Mouse (Mus musculus) lung, postnatal 25 days (tissue): ENCODE results near the gene Med29.

ENCODE experiments used
- DNase-seq: peaks from one replicate; pipeline ENCODE4 v3.0.0; 2022; ENCODE audit warnings: low spot score

Gene Med29

DNA sequence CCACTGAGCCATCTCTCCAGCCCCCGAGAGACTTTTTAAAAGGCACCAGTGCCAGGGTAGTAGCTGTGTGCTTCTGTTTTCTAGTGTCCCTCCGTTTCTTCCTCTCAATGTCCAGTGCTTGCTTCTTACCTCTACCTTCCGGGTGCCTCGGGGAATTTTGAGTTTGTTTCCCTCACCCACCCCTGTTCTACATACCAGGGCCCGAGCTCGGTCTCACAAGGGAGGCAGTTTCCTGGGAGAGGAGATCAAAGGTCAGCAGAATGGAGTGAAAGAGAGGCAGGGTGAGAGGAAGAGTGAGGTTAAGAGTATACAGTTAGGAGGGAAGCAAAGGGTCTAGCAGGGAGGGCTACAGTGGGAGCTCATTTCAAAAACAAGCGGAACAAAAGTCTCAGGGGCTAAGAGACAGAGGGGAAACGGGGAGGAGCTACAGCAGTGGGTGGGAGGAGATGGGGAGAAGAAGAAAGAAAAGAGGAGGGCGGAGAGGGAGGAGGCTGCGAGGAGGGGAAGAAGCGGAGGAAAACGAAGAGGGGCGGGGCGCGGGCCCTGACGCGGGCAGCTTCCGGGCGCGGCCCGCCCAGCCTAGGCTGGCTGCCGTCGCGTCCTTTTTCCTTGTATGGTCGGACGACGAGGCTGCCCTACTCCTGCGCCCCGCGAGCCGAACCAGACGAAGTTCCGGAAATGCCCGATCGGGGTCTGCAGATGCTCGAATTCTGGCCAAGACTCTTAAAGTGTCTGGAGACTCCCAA, 17.2 kb downstream of the Med29 start:
- DNase-seq, result peak; percentile 96

DNA sequence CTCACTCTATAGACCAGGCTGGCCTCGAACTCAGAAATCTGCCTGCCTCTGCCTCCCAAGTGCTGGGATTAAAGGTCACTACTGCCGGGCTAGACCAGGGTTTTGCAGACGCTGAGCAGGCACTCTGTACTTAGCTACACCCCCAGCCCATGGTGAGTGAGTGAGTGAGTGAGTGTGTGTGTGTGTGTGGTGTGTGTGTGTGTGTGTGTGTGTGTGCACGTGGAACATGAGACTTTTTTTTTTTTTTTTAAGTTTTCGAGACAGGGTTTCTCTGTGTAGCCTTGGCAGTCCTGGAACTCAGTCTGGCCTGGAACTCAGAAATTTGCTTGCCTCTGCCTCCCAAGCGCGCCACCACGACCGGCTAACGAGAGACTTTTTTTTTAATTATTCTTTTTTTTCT, 17.9 kb downstream of the Med29 start:
- no peak for DNase-seq

DNA sequence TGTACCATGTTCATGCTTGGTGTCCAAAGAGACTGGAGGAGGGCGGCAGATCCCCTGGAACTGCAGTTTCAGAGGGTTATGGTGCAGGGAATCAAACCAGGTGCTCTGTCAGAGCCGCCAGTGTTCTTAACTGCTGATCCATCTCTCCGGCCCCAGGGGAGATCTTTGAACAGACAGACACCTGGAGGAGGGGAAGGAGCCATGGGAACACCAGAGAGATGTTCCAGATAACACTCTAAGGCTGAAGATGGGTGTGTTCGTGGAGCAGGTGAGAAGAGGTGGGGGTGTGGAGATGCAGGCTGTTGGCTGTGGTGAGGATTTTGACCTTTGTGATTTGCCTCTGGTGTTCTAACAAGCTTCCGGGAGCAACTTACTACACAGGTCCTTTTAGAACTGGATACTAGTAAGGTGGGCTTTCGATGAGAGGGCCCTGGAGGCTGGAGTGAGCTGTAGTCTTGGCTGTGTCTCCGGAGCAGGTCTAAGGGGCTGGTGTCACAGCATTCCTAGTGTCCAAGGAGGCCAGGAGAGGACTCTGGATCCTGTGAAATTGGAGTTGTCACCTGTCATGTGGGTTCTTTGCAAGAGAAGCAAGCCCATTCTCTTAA, 18.5 kb downstream of the Med29 start:
- no peak for DNase-seq

DNA sequence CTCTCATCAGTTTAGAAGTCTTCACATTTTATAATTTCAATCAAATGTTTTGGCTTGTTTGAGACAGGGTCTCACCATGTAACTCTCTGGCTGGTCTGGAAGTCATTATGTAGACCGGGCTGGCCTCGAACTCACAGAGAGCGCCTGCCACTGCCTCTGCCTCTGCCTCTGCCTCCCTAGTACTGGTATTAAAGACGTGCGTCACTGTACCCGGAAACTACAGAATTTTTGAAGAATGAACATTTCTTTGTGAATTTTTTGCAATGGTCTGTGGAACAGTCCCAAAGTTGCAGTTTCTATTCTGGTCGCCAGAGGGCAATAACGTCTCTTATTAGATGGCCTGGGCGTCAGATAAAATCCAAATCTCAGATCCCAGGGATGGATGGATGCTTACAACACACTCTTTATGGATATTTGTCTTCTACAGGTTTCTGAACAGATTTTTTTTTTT, 19.4 kb downstream of the Med29 start:
- DNase-seq, result peak; percentile 89

DNA sequence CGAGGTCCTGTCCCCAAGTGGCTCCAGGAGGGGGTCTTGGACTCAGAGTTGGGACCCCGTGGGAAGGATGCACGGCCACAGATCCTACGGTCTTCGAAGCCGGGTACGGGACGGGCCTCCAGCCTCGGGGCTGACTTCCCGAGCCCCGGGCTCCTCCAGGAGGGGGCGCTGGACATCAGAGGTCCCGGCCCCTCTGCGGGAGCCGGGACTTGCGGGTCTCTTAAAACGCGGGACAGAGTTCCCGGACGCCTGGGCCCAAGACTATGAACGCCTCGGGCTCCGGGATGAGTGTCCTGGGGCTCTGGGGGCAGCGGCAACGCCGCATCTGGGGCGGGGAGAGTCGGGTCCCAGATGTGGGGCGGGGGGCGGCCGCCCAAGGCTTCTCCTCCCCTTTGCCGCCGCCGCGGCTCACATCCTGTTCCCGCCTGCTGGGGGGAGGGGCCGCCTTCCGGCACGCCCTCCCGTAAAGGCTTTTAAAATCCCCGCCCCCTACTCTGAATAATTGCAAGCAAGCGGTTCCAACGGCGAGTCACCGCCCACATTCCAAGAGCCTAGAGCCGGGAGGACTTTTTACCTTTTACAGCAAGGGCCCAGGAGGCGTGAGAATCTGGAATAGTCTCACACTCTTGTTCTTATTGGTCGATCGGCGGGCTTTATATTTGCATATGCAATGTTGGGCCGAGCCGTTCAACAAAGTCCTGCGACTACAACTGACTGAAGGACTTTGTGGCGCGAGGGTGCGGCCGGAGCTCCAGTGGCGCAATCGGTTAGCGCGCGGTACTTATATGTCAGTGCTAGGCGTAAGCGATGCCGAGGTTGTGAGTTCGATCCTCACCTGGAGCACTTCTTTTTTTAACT, 20.0 kb downstream of the Med29 start, which contains the start of gene Plekhg2:
Gene Plekhg2, minus strand, starts transcription at position 349 of the 858 bp plus-strand sequence.
- peak; percentile 99 for DNase-seq

DNA sequence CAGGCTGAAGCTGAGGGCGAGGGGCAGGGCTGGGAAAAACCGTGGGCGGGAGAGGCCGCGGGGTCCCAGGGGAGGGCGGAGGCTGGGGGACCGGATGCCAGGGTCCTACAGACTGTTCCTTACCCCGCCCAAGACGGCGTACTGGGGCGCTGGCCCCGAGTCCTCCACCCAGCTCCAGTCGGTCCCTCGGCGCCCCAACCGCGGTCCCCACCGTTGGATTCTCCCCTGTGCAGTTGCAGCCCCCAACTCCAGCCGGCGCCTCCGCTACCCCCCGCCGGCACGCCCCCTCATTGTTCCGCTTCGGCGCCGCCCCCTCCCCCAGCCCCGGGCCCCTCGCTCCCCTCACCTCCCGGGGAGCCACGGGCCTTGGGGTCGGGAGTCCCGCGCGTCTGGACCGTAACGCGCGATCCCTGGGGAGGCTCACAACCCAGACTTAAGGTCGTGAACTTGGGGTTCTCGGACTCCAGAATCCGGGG, 21.0 kb downstream of the Med29 start:
- DNase-seq, result peak; percentile 67

DNA sequence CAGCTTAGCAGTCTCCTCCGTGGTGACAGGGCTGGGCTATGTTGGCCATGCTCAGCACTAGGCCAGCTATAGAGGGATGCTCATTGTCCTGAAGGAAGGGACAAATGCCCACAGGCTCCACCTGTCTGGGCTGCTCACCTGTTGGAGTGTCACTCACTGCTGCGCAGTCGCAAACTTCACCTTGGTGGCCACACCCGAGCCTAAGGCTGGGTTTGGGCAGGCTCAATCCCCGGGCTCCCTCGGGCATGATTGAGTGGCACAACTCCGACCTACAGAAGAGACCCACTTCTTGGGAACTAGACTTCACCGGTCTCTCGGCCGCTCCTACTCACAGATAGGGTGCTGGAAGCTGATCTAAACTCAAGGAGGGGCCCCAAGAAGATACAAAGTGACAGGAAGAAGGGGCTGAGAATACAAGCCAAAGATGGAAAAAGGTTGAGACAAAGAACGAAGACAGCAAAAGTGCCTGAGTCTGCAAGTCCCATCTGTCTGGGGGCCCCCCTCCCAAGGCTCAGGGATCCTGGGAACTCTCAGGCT, 21.5 kb downstream of the Med29 start:
- peak; percentile 64 for DNase-seq

DNA sequence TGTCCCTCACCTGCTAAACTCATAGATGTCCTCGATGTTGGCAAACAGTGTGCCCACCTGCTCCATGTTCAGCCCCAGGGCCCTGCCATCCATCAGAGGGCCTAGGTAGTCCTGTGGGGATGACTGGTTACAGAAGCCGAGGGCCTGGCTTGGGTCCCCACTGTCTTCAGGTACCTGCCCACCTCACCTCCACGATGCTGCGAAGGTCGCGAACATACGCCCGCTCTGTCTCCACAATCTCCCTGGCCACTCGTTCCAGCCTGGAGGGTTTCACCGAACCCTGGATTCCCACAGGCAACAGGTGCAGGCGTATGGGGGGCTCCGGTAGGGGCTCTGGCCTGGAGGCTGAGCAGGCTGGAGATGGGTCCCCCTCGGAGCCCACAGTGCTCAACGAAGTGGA, 22.5 kb downstream of the Med29 start:
- DNase-seq, result no peak

DNA sequence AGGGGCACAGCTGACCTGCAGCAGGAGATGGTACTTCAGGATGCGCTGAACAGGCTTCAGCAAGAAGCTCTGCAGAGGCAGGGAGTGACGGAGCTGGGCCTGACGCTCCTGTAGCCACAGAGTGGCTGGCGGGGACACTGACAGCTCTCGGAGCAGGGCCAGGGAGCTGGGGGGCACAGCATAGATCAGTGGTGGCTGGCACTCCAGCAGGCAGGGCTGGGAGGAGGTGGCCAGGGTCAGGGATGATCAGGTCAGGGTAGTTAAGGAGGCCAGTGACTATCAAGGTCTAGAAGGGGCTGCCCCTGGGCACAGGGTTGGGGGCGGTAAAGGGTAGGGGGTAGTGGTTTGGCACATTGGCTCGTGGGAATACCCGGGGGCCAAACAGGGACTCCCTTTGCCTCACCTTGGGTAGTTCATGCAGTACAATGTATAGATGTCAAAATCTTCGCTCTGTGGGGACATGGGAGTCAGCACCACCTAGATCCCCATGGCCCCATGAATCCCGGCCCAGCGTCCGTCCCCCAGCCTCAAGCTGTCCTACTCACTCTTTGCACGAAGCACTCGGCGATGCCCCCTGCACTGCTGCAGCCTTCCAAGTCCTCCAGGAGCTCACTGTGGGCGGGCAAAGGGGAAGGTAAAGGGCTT, 24.1 kb downstream of the Med29 start:
- no peak for DNase-seq

DNA sequence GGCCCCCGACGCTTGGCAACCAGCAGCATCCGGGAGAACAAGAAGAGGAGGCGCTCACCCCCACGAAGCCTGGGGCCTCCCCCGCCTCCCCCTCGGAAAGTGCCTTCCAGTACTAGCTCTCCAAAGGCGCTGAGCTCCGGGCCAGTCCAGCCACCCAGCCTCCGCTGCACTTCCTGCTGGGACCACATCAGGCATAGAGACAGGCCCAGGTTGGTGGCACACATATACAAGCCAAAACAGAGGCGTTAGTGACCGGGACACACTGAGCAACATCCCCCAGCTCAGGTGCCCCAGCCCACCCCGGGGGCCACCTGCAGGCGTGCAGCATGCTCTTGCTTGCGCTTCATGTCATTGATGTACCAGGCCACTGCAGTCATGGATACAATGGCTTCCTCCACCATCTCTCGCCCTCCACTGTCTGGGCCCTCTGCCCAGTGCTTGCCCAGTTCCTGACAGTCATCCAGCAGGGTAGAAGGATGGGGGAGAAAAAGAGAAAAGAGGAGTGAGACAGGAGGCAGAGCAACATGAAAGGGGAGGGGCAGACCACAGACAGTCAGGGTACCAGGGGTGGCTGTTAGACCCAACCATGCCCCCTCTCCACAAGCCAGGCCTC, 24.7 kb downstream of the Med29 start:
- no peak for DNase-seq

DNA sequence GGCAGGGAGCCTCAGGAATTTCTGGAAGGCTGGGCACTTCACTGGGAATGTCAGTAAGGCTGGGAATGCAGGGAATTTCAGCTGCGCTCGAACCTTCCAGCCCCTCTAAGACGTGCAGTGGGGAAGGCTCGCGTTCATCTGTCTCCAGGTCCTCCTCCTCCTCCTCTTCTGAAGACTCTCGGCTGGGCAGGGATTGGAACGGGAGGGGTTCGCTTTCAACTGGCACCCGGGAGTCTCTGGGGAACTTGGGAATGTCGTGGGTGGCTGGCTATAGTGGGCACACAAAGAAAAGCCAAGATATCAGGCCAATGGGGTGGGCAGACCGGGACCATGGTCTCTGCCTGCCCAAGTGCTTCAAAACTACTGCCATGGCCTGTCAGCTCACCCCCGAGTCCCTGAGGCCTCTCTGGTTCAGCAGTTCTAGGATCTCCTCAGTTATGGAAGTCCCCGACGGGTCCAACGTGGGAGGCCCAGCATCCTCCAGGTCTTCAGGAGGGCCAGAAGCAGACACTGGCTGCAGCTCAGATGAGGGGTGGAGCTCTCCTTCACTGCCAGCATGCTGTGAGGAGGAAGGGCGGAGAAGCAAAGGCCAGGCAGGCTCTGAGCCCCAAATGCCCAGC, 30.0 kb downstream of the Med29 start:
- no peak for DNase-seq

DNA sequence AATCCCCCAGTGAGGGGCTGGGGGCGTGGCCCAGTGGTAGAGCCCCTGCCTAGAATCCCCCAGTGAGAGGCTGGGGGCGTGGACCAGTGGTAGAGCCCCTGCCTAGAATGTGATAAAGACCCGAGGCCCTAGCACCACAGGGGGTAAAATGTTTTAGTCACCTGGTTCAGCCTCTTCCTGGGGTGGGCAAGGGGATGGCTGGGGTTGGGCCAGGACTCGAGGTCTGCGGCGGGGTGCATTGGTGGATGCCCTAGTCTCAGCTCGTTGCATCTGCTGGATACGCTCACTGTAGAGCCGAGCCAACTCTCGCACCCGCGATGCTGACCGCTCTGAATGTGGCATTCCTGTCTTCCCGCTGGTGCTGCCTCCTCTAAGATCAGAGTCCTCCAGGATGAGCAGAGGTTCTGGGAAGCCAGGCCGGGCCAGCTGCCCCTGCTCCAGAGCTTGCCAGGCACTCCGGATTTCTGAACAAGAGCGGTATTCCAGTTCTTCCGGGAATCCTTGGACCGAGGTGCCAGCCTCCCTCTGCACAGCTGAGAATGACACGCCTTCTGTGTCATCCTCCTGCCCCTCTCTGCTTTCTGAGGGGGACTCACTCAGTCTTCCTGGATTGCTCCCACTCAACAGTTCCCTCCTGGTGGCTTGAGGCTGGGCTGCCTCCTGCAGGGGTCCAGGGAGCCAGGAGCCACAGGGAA, 30.7 kb downstream of the Med29 start:
- no peak for DNase-seq

DNA sequence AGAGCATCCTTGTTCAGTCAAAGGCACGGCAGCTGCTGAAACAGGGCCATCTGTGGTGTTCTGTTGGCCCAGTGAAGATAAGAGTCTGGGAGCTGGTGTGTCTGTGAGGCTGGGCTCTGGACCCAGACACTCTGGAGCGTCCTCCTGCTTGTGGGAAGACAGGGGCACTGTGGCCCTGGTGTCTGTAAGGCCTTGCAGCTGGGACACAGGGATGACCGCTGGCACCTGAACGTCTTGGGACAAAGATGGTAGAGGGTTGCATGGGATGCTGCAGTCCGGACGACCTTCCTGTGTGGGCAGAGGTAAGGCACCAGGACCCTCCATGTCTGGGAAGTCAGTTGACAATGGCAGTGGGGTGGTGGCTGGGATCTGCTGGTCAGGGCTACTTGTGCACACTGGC, 32.2 kb downstream of the Med29 start:
- DNase-seq, result no peak

DNA sequence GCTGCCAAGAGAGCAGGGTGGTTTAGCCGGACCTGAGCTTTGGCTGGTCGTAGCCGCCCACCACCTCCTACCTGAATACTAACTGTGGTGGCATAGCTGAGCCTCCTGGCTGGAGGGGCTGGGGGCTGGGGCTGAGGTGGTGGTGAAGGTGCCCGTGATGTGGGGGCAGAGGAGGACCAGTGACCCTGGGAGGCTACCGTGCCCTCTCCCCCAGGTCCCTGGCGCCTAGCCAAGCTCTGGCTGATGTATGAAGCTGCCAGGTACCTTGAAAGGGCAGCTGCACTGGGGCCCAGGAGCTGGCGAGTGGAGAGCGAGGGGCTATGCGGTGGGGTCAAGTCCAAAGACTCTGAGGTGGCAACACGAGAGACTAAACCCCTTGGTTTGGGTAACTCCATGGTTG, 32.7 kb downstream of the Med29 start:
- no peak for DNase-seq

DNA sequence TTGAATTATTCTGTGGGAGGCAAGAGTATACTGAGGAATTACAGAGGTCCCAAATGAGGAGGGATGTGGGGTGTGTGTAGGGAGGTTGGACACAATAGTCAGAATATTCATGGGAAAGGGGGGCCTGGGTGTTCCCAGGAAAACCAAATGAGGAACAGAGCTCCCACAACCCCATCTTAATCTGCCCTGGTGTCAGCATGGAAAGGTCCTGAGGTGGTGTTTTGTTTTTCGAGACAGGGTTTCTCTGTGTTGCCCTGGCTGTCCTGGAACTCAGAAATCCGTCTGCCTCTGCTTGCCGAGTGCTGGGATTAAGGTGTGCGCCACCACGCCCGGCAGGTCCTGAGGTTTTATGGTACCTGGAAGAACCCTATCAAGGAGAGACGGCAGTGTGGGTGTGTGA, 34.1 kb downstream of the Med29 start:
- no peak for DNase-seq

DNA sequence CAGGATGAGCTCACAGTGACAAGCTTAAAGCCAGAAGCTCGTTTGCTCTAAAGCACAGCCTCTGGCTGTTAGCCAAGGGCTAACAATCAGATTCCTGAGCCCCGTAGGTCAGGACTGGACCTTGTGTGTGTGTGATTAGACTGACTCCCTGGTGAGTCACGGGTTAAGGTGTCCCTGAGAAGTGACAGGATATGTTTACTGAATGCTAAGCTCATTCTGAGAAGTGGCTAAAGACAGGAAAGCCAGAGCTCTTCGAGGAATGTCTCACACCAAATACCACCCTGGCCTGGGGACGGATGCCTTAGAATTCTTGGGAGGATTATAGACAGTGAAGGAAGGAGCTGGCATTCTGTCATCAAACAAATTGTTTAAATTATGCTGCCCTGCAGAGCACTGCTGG, 34.5 kb downstream of the Med29 start:
- DNase-seq, result no peak

DNA sequence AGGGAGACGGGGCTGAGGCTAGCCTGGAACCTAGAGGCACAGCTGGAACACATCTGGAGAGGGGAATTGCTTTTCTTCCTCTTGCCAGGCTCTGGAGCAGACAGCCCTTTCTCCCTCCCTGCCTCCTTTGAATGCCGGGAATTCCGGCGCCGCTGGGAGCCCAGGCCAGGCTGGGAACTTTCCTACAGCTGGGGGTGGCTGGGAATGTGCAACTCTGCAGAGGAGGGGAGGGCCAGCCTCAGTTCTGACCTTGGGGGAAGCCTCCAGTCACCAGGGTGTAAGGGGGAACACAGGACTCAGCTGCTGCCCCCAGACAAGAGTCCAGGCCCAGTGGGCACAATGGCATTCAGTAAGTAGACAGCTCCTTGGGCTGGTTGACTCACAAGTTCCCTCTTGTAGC, 35.5 kb downstream of the Med29 start:
- DNase-seq, result peak; percentile 67

DNA sequence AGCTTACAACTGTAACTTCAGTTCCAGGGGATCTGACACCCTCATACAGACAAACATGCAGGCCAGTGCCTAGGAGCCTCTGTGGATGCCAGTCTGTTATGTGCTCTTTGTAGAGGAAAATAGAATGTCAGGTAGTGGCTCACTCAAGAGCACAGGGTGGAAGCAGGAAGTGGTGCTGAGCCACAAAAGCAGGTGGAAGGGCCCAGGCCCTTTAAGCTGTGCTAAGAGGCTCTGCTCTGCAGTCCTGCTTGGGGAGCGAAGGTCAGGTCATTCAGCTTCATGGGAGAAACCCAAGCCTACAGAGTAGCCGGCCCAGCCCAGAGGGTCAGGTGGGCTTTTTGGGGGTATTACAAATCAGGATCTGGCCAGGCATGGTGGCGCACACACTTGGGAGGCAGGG, 37.3 kb downstream of the Med29 start:
- DNase-seq, result no peak

DNA sequence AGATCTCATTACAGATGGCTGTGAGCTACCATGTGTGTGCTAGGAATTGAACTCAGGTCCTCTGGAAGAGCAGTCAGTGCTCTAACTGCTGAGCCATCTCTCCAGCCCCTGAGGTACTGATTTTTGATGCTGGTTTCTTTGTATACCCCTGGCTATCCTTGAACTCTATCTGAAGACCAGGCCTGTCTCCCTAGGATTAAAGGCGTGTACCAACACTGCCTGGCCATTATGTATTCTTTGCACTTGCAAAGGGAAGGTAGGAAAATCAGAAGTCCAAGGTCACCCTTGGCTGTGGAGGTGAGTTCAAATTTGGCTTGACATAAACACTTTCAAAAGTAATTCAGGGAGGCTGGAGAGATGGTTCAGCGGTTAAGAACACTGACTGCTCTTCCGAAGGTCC, 37.9 kb downstream of the Med29 start:
- DNase-seq, result no peak

DNA sequence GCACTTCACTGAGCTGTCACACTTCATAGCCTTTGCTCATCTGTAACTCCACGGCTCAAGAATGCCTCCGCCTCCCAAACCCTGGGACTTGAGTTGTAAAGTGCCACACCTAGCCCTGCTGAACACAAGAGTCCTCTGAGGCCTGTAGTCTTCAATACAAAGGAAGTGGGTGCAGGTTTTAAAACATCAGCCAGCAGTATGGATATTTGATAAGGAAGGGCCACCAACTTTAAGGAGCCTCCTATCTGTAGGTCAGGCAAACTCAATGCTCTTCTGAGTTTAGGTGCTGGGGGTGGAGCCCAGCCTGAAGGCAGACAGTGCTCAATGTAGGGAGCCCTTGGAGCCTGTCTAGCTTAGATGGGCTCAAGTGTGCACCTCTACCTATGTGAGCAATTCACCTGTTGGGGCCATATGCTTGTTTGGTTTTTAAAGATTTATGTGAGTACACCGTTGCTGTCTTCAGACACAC, 38.4 kb downstream of the Med29 start:
- no peak for DNase-seq
